Mouse (Mus musculus): ENCODE measurements around the gene Gm11939. TPM values are rescaled to one million over a fixed set of nuclear protein-coding genes. Genes with fewer than 3 reads are reported as not detected.
A peak's percentile ranks its signal among the peaks of the same experiment; 100 is the strongest.
"Not testable (repeated sequence)": the region's sequence is repeated elsewhere in the genome, so short reads cannot be mapped to it uniquely, and the experiment has no call there.

Gm11939 gene
- polyA plus RNA-seq (2014; fragmentation: Nextera tagmentation; extraction: Ambion mirVana), result not detected in 2 replicates

- Histone ChIP-seq H3K9me3 (ENCODE audit: low read depth, low read length) (no peaks in the 10 kb centered on the region), H3K4me3 (ENCODE audit: low read depth, low read length) (no peak within 1 kb of the TSS), H3K36me3 (ENCODE audit: insufficient read depth) (no peaks in the 10 kb centered on the region), H3K4me1 (ENCODE audit: insufficient read depth) (no peaks in the 10 kb centered on the region), H3K4me2 (no peak within 1 kb of the TSS), H3K27me3 (ENCODE audit: insufficient read depth, low read length) (no peaks in the 10 kb centered on the region), H3K9ac (no peak within 1 kb of the TSS), H3K27ac (ENCODE audit: low read depth) (no peak within 1 kb of the TSS)
- ATAC-seq (ENCODE audit: insufficient read depth) (no peak), DNase-seq (no peak)
- 89% methylated on average over 9 of the region's 9 CpGs for WGBS
- TF ChIP-seq CTCF (IDR thresholded peaks at IDR 0.05; ENCODE audit: low read depth), result no peak
Measured at GRCm38 (mm10) chr11:99559366-99559765, at the start of gene Gm11939. TSS of gene Gm11939 (minus strand) at chr11:99559466.

DNA sequence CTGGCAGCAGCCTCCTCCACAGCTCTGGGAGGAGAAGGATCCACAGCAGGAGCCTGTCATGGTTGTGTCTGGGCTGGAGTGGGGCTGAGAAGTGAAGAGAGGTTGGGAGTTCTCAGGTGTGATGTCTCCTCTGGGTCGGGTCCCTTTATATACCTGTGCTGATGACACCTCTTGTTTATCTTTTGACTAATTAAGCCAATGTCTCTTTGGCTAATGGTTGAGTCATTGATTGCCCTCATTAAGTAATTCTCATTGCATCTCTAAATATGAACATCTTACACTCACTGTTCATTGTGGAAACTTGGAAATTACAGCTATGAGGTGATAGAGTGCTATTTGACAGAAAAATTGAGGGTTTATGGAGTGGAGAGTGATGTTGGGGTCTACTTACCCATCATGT lies 43.9 kb upstream of the Gm11939 start, which contains the start of gene Gm11938:
TSS of gene Gm11938 (minus strand) at position 101 of the 400 bp plus-strand sequence.
- DNase-seq; H3K4me2 ChIP-seq; H3K4me1 ChIP-seq (ENCODE audit: insufficient read depth); H3K9me3 ChIP-seq (ENCODE audit: low read depth, low read length); H3K4me3 ChIP-seq (ENCODE audit: low read depth, low read length); ATAC-seq (ENCODE audit: insufficient read depth); H3K9ac ChIP-seq; H3K36me3 ChIP-seq (ENCODE audit: insufficient read depth); H3K27me3 ChIP-seq (ENCODE audit: insufficient read depth, low read length); H3K27ac ChIP-seq (ENCODE audit: low read depth): not testable (repeated sequence)
- 53% methylated on average over 1 of the region's 1 CpGs for WGBS

- H3K4me3 ChIP-seq (ENCODE audit: low read depth, low read length); H3K4me1 ChIP-seq (ENCODE audit: insufficient read depth); H3K9me3 ChIP-seq (ENCODE audit: low read depth, low read length); H3K36me3 ChIP-seq (ENCODE audit: insufficient read depth); H3K27ac ChIP-seq (ENCODE audit: low read depth); DNase-seq; ATAC-seq (ENCODE audit: insufficient read depth); H3K9ac ChIP-seq; H3K4me2 ChIP-seq; H3K27me3 ChIP-seq (ENCODE audit: insufficient read depth, low read length): not testable (repeated sequence)
- 83% methylated on average over 6 of the region's 6 CpGs for WGBS
Measured at GRCm38 (mm10) chr11:99597742-99598141, 38.5 kb upstream of the Gm11939 start, which contains the start of gene Krtap9-3. TSS of gene Krtap9-3 (minus strand) at chr11:99598105.

DNA sequence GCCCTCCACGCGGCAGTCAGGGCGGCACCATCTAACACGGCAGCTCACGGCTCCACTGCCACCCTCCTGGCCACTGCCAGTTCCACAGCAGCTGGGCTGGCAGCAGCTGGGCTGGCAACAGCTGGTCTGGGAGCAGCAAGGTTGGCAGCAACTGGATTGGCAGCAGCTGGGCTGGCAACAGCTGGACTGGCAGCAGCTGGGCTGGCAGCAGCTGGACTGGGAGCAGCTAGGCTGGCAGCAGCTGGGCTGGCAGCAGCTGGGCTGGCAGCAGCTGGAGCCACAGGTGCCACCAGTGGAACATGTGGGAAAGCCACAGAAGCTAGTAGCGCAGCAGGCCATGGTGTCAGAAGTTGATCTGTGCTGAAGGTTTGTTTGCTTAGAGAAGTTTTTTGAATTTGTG lies 31.7 kb upstream of the Gm11939 start, which contains the start of gene Krtap1-3:
TSS of gene Krtap1-3 (minus strand) at position 359 of the 400 bp plus-strand sequence.
- Histone ChIP-seq H3K36me3 (ENCODE audit: insufficient read depth) (no peaks in the 10 kb centered on the region), H3K4me1 (ENCODE audit: insufficient read depth) (no peaks in the 10 kb centered on the region), H3K4me2 (no peak within 1 kb of the TSS), H3K4me3 (ENCODE audit: low read depth, low read length) (no peak within 1 kb of the TSS), H3K9me3 (ENCODE audit: low read depth, low read length) (no peaks in the 10 kb centered on the region), H3K27me3 (ENCODE audit: insufficient read depth, low read length) (no peaks in the 10 kb centered on the region), H3K27ac (ENCODE audit: low read depth) (no peak within 1 kb of the TSS), H3K9ac (no peak within 1 kb of the TSS)
- DNase-seq, result no peak
- WGBS, result 70% methylated on average over 6 of the region's 6 CpGs
- no peak for ATAC-seq (ENCODE audit: insufficient read depth)
- no peak for TF ChIP-seq CTCF (IDR thresholded peaks at IDR 0.05; ENCODE audit: low read depth)

GRCm38 (mm10) chr11:99585096-99585495 lies 25.8 kb upstream of the Gm11939 start:
- ATAC-seq (ENCODE audit: insufficient read depth) (no peak), DNase-seq (peak; percentile 13)
- TF ChIP-seq CTCF (IDR thresholded peaks at IDR 0.05; ENCODE audit: low read depth), result no peak
- Histone ChIP-seq H3K4me1 (ENCODE audit: insufficient read depth) (no peaks in the 10 kb centered on the region), H3K4me3 (ENCODE audit: low read depth, low read length) (no peak overlapping the region), H3K27me3 (ENCODE audit: insufficient read depth, low read length) (no peaks in the 10 kb centered on the region), H3K4me2 (no peak overlapping the region), H3K9ac (no peak overlapping the region), H3K27ac (ENCODE audit: low read depth) (no peak overlapping the region), H3K9me3 (ENCODE audit: low read depth, low read length) (no peaks in the 10 kb centered on the region), H3K36me3 (ENCODE audit: insufficient read depth) (no peaks in the 10 kb centered on the region)
- 78% methylated on average over 7 of the region's 7 CpGs for WGBS

DNA sequence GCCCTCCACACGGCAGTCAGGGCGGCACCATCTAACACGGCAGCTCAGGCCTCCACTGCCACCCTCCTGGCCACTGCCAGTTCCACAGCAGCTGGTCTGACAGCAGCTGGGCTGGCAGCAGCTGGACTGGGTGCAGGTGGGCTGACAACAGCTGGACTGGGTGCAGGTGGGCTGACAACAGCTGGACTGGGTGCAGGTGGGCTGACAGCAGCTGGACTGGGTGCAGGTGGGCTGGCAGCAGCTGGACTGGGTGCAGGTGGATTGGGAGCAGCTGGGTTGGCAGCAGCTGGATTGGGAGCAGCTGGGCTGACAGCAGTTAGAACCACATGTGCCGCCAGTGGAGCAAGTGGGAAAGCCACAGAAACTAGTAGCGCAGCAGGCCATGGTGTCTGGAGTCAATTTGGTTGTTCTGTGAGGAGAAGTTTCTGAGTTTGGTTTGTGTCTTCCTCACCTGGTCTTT lies 24.0 kb upstream of the Gm11939 start, which contains the start of gene Krtap1-4:
TSS of gene Krtap1-4 (minus strand) at position 410 of the 460 bp plus-strand sequence.
- ATAC-seq (ENCODE audit: insufficient read depth), result no peak
- no peak within 1 kb of the TSS for H3K27ac ChIP-seq (ENCODE audit: low read depth)
- no peak within 1 kb of the TSS for H3K4me3 ChIP-seq (ENCODE audit: low read depth, low read length)
- no peaks in the 10 kb centered on the region for H3K4me1 ChIP-seq (ENCODE audit: insufficient read depth)
- no peak within 1 kb of the TSS for H3K4me2 ChIP-seq
- no peak for DNase-seq
- no peak for TF ChIP-seq CTCF (IDR thresholded peaks at IDR 0.05; ENCODE audit: low read depth)
- no peaks in the 10 kb centered on the region for H3K36me3 ChIP-seq (ENCODE audit: insufficient read depth)
- no peaks in the 10 kb centered on the region for H3K27me3 ChIP-seq (ENCODE audit: insufficient read depth, low read length)
- no peak within 1 kb of the TSS for H3K9ac ChIP-seq
- WGBS, result 73% methylated on average over 5 of the region's 5 CpGs
- H3K9me3 ChIP-seq (ENCODE audit: low read depth, low read length), result no peaks in the 10 kb centered on the region

GRCm38 (mm10) chr11:99581564-99581963 lies 22.3 kb upstream of the Gm11939 start:
- no peak for ATAC-seq (ENCODE audit: insufficient read depth)
- no peaks in the 10 kb centered on the region for H3K27me3 ChIP-seq (ENCODE audit: insufficient read depth, low read length)
- H3K4me2 ChIP-seq, result no peak overlapping the region
- H3K9ac ChIP-seq, result no peak overlapping the region
- WGBS, result 65% methylated on average over 6 of the region's 6 CpGs
- TF ChIP-seq CTCF (IDR thresholded peaks at IDR 0.05; ENCODE audit: low read depth), result no peak
- DNase-seq, result peak; percentile 11
- H3K36me3 ChIP-seq (ENCODE audit: insufficient read depth), result no peaks in the 10 kb centered on the region
- H3K4me3 ChIP-seq (ENCODE audit: low read depth, low read length), result no peak overlapping the region
- no peak overlapping the region for H3K27ac ChIP-seq (ENCODE audit: low read depth)
- no peaks in the 10 kb centered on the region for H3K9me3 ChIP-seq (ENCODE audit: low read depth, low read length)
- no peaks in the 10 kb centered on the region for H3K4me1 ChIP-seq (ENCODE audit: insufficient read depth)
